Mouse (Mus musculus): ENCODE data around the gene Cdc20b. TPM values are rescaled to one million over a fixed set of nuclear protein-coding genes. Genes with fewer than 3 reads are reported as not detected.

Cdc20b gene
- total and polyA plus RNA-seq, 3 experiments: not detected

DNA sequence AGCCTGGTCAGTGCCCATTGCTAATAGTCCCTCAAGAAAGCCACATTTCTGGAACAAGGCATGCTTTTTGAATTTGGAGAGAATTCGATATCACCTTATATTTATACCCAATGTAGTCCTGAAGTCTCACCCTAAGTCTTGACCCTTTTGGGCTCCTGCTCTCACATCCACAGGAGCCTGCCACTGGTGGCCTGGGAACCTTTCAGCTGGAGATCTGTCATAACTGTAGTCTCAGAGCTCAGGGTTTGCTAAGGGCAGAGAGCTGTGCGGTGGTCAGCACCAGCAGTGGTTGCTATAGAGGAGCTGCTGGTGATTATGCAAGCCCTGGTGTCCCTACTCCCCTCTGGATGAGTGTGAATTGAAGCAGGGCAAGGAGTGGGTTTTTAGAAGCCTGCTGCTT, 63.5 kb downstream of the Cdc20b start:
- TF ChIP-seq CHD1 (IDR thresholded peaks at IDR 0.05; ENCODE audit: low read depth, low read length) (no peak), UBTF (IDR thresholded peaks at IDR 0.05; ENCODE audit: borderline replicate concordance, insufficient read depth, low read depth, low read length) (no peak), POLR2A (IDR thresholded peaks at IDR 0.05; ENCODE audit: control insufficient read depth in 1 of 2, insufficient read depth in 1 of 2, low read depth in 1 of 2, low read length in 2 of 2, poor library complexity in 1 of 2) (no peak), RAD21 (IDR thresholded peaks at IDR 0.05; ENCODE audit: low read depth, low read length) (no peak)
- no peak for DNase-seq (ENCODE audit: low read depth, low spot score)
- Histone ChIP-seq H3K9ac (ENCODE audit: control insufficient read depth, low read depth, low read length, poor library complexity, severe bottlenecking) (no peak overlapping the region), H3K36me3 (ENCODE audit: control insufficient read depth in 1 of 2, insufficient read depth in 2 of 2, low read length in 2 of 2) (peaks cover 0 to 2% of the 10 kb centered on the region in 2 experiments; a peak in 1 of 4 replicates), H3K9me3 (replicated peaks; ENCODE audit: insufficient read depth, low read length) (no peaks in the 10 kb centered on the region), H3K79me2 (ENCODE audit: control insufficient read depth, insufficient read depth, low read length, poor library complexity) (no peaks in the 10 kb centered on the region), H3K27me3 (ENCODE audit: control insufficient read depth in 1 of 2, insufficient read depth in 2 of 2, low read length in 2 of 2) (no peaks in the 10 kb centered on the region; a peak in 1 of 4 replicates), H3K4me1 (ENCODE audit: control insufficient read depth in 1 of 2, insufficient read depth in 2 of 2, low read length in 2 of 2) (peaks cover 0 to 5% of the 10 kb centered on the region in 2 experiments; a peak in 2 of 4 replicates), H3K27ac (ENCODE audit: control insufficient read depth, low read depth, low read length) (no peak overlapping the region), H3K4me3 (ENCODE audit: control insufficient read depth in 1 of 2, insufficient read depth in 1 of 2, low read depth in 2 of 2, low read length in 2 of 2) (no peak overlapping the region)

- no peak within 1 kb of the TSS for H3K27ac ChIP-seq (ENCODE audit: control insufficient read depth, low read depth, low read length)
- DNase-seq (ENCODE audit: low read depth, low spot score): no peak
Measured at GRCm38 (mm10) chr13:113100879-113101278, 66.0 kb downstream of the Cdc20b start, which contains the start of gene Gzma. Gene Gzma (minus strand): TSS chr13:113100981.

GRCm38 (mm10) chr13:113101804-113102203, 66.9 kb downstream of the Cdc20b start:
- no peaks in the 10 kb centered on the region for H3K4me1 ChIP-seq (ENCODE audit: control insufficient read depth in 1 of 2, insufficient read depth in 2 of 2, low read length in 2 of 2)
- H3K27ac ChIP-seq (ENCODE audit: control insufficient read depth, low read depth, low read length): no peak overlapping the region
- no peak overlapping the region for H3K4me3 ChIP-seq (ENCODE audit: control insufficient read depth in 1 of 2, insufficient read depth in 1 of 2, low read depth in 2 of 2, low read length in 2 of 2)
- no peaks in the 10 kb centered on the region for H3K36me3 ChIP-seq (ENCODE audit: control insufficient read depth in 1 of 2, insufficient read depth in 2 of 2, low read length in 2 of 2)
- no peaks in the 10 kb centered on the region; a peak in 1 of 4 replicates for H3K27me3 ChIP-seq (ENCODE audit: control insufficient read depth in 1 of 2, insufficient read depth in 2 of 2, low read length in 2 of 2)
- H3K9me3 ChIP-seq (replicated peaks; ENCODE audit: insufficient read depth, low read length): no peaks in the 10 kb centered on the region
- no peak for DNase-seq (ENCODE audit: low read depth, low spot score)
- H3K79me2 ChIP-seq (ENCODE audit: control insufficient read depth, insufficient read depth, low read length, poor library complexity): no peaks in the 10 kb centered on the region
- TF ChIP-seq MAZ (IDR thresholded peaks at IDR 0.05; ENCODE audit: low read depth, low read length): no peak
- no peak for TF ChIP-seq TAL1 (IDR thresholded peaks at IDR 0.05; ENCODE audit: low read length)
- TF ChIP-seq CHD1 (IDR thresholded peaks at IDR 0.05; ENCODE audit: low read depth, low read length): no peak
- no peak for TF ChIP-seq MEF2A (IDR thresholded peaks at IDR 0.05; ENCODE audit: extremely low read depth, insufficient replicate concordance, low read depth, low read length, poor library complexity, severe bottlenecking)
- TF ChIP-seq ETS1 (IDR thresholded peaks at IDR 0.05; ENCODE audit: low read depth, low read length): no peak
- no peak for TF ChIP-seq POLR2AphosphoS5 (IDR thresholded peaks at IDR 0.05; ENCODE audit: borderline replicate concordance, low read depth, low read length)
- TF ChIP-seq TBP (IDR thresholded peaks at IDR 0.05; ENCODE audit: low read depth, low read length): no peak
- no peak for TF ChIP-seq ZKSCAN1 (IDR thresholded peaks at IDR 0.05; ENCODE audit: low read depth, low read length)
- no peak for TF ChIP-seq MAX (IDR thresholded peaks at IDR 0.05; ENCODE audit: low read length)
- no peak for TF ChIP-seq USF2 (IDR thresholded peaks at IDR 0.05; ENCODE audit: borderline replicate concordance in 1 of 2, insufficient read depth in 1 of 2, low read depth in 1 of 2, low read length in 2 of 2)
- no peak for TF ChIP-seq BHLHE40 (IDR thresholded peaks at IDR 0.05; ENCODE audit: borderline replicate concordance, low read depth, low read length)
- no peak for TF ChIP-seq UBTF (IDR thresholded peaks at IDR 0.05; ENCODE audit: borderline replicate concordance, insufficient read depth, low read depth, low read length)
- TF ChIP-seq MAFK (IDR thresholded peaks at IDR 0.05; ENCODE audit: borderline replicate concordance, low read depth, low read length): no peak
- TF ChIP-seq ZNF384 (IDR thresholded peaks at IDR 0.05; ENCODE audit: low read depth, low read length): no peak
- TF ChIP-seq EP300 (IDR thresholded peaks at IDR 0.05; ENCODE audit: low read depth in 1 of 2, low read length in 2 of 2): no peak
- no peak for TF ChIP-seq SMC3 (IDR thresholded peaks at IDR 0.05; ENCODE audit: low read depth, low read length)
- no peak for TF ChIP-seq TCF12 (IDR thresholded peaks at IDR 0.05; ENCODE audit: low read depth, low read length)
- TF ChIP-seq RCOR1 (IDR thresholded peaks at IDR 0.05; ENCODE audit: low read depth, low read length): no peak
- no peak for TF ChIP-seq CHD2 (IDR thresholded peaks at IDR 0.05; ENCODE audit: low read length)
- no peak overlapping the region for H3K9ac ChIP-seq (ENCODE audit: control insufficient read depth, low read depth, low read length, poor library complexity, severe bottlenecking)

More at GRCm38 (mm10) chr13:113100879-113101278, 66.0 kb downstream of the Cdc20b start, which contains the start of gene Gzma:
- H3K79me2 ChIP-seq (ENCODE audit: control insufficient read depth, insufficient read depth, low read length, poor library complexity): no peaks in the 10 kb centered on the region
- H3K36me3 ChIP-seq (ENCODE audit: control insufficient read depth in 1 of 2, insufficient read depth in 2 of 2, low read length in 2 of 2): no peaks in the 10 kb centered on the region
- H3K4me1 ChIP-seq (ENCODE audit: control insufficient read depth in 1 of 2, insufficient read depth in 2 of 2, low read length in 2 of 2): no peaks in the 10 kb centered on the region
- H3K27me3 ChIP-seq (ENCODE audit: control insufficient read depth in 1 of 2, insufficient read depth in 2 of 2, low read length in 2 of 2): no peaks in the 10 kb centered on the region; a peak in 1 of 4 replicates
- TF ChIP-seq E2F4 (IDR thresholded peaks at IDR 0.05; ENCODE audit: borderline replicate concordance, low read depth, low read length) (no peak), ZMIZ1 (IDR thresholded peaks at IDR 0.05; ENCODE audit: low read depth, low read length) (no peak), GATA1 (IDR thresholded peaks at IDR 0.05; ENCODE audit: low read depth, low read length) (no peak)
- no peak within 1 kb of the TSS for H3K4me3 ChIP-seq (ENCODE audit: control insufficient read depth in 1 of 2, insufficient read depth in 1 of 2, low read depth in 2 of 2, low read length in 2 of 2)
- no peak within 1 kb of the TSS for H3K9ac ChIP-seq (ENCODE audit: control insufficient read depth, low read depth, low read length, poor library complexity, severe bottlenecking)
- H3K9me3 ChIP-seq (replicated peaks; ENCODE audit: insufficient read depth, low read length): no peaks in the 10 kb centered on the region

Data from MEL (cell line).